Mouse (Mus musculus): Measurements from ENCODE around the gene Gm20388.

Gene Gm20388

GRCm38 (mm10) chr8:120408241-120409215, 497.9 kb downstream of the Gm20388 start:
- peak; percentile 61 for DNase-seq

DNA sequence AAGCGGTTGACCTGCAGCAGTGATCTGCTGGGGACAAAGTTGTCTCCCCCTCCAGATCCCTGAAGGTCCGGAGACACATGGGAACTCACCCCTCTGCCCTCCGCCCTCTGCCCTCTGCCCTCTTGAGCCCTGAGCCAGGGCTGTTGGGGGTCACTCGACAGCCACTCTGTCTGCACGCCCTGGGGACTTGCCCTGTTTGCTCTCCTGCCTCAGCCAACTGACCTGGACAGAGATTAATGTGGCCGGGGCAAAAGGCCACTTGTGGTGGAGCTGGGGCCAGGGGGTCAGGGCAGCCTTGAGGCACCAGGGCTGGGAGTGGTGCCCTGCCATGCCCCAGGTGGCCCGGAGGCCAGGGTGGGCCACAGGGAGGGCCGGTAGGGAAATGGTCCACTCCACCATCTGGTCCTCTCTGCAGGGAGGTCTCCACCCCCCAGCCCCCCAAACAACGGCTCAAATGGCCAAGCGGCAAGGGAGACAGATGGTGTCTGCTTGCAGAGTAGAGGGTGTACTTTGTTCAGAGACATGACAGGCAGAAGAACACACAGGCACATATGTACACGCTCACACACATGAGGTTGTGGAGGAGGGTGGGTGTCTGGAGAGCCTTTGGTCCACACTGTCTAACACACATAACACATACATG, 498.9 kb downstream of the Gm20388 start:
- no peak for DNase-seq

DNA sequence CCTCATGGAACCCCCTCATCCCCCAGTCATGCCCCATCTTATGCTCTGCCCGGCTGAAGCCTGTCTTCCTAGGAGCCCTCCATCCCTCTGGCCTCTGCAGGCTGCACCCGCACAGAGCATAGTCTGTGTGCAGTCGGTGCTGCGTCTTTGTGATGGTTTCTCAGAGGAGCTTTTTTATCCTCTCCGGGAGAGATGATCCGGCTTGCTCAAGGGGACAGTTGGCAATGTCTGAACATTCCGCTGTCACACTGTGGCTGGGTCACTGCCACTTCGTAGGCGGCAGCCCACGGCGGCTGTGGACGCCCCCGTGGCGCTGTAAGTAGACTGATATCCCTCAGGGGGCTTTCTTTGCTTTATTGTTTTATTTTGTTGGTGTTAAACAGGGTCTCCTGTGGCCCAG, 500.4 kb downstream of the Gm20388 start:
- DNase-seq = no peak

GRCm38 (mm10) chr8:120411862-120412261, 501.2 kb downstream of the Gm20388 start:
- no peak for DNase-seq

DNA sequence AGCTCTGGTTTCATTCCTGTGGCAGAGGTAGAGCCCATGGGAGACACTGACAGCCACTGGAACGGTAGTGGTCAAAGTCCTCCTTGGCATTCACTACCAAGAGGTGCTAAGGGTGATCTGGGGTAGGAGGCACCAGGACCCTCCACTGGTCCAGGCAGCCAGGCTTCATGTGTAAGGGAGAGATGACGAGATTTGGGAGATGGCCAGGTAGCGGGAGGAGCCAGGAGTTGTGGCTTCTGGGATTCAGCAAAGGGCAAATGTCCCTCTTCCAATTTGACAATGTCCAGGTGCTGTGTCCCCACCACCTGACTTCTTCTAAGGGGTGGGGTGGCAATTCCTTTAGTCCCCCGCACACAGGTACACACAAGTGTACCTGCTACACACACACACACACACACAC, 501.7 kb downstream of the Gm20388 start:
- no peak for DNase-seq

GRCm38 (mm10) chr8:120412911-120413625, 502.4 kb downstream of the Gm20388 start:
- DNase-seq = no peak

GRCm38 (mm10) chr8:120413626-120413988, 503.0 kb downstream of the Gm20388 start:
- no peak for DNase-seq

GRCm38 (mm10) chr8:120414216-120414615, 503.6 kb downstream of the Gm20388 start:
- DNase-seq = no peak

DNA sequence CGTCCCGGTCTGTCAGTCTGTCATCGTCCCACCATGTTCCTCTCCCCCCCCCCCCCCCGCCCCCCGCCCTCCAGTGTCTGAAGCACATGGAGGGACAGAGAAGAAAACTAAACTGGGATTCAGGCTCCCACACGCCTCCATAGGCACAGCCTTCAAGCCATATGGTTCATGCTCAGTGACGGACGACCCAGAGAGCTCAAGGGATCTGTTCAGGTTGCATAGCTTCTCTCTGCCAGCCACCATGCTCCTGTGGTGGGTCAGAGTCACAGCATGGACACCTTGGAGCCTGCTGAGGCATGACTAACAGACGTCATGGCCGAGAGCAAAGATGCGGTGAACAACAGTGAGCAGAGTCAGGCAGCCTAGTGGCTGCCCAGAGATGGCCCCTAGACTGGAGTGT, 504.8 kb downstream of the Gm20388 start:
- no peak for DNase-seq

GRCm38 (mm10) chr8:120416173-120416521, 505.5 kb downstream of the Gm20388 start:
- no peak for DNase-seq

- DNase-seq = peak; percentile 53
Observed at GRCm38 (mm10) chr8:120416522-120417394, 506.1 kb downstream of the Gm20388 start.

DNA sequence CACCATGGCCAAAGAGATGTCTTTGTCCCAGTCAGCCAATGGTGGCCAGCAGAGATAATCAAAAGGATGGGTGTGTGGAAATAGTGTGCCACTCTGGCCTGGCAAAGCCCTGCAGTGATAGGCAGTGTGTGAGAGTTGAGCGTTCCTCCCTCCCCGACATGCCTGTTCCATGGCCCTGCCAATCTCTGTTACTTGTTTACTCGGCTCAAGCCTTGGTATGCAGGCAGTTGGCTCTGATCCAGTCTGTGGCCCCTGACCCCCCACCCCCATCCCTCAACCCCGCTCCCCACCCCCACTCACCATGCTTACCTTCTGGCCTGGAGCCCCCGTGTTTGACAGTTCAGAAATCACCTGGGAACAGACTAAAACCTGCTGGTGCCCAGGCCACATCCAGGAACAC, 507.5 kb downstream of the Gm20388 start:
- DNase-seq = no peak

GRCm38 (mm10) chr8:120419675-120420074, 509.0 kb downstream of the Gm20388 start:
- DNase-seq = no peak

GRCm38 (mm10) chr8:120420226-120420625, 509.6 kb downstream of the Gm20388 start:
- no peak for DNase-seq

DNA sequence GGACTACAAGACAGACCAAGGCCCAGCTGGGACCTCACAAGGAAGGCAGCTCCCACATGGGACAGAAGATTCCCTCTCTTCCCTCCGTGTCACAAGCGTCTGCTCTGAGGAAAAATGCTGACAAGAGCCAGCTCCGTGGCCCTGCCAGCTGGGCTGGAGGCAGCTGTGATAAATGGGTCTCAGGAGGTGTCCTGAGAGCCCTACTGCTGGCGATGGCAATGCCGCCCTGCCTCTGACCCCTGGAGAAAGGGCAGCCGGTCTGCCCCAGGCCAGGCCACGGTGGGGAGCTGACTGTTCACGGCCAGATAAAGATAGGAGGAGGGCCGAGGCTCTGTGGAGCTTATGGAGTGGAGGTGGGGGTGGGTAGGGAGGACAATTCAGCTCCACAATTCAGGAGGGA, 511.0 kb downstream of the Gm20388 start:
- no peak for DNase-seq

DNA sequence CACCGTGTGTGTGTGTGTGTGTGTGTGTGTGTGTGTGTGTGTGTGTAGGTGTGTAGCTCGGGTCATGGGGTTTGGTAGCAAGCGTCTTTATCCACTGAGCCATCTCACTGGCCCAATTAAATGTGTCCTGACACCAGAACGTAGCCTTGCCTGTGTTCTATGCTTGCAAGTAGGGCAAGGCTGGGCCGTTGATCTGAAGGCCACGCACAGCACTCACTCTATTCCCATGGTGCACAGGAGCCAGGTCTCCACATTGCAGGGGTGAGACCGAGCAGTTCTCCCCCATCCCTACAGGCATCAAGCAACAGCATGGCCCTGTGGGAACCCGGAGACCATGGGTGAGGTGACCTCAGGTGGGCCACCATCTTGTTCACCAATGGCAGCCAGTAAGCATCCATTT, 511.6 kb downstream of the Gm20388 start:
- DNase-seq = no peak

DNA sequence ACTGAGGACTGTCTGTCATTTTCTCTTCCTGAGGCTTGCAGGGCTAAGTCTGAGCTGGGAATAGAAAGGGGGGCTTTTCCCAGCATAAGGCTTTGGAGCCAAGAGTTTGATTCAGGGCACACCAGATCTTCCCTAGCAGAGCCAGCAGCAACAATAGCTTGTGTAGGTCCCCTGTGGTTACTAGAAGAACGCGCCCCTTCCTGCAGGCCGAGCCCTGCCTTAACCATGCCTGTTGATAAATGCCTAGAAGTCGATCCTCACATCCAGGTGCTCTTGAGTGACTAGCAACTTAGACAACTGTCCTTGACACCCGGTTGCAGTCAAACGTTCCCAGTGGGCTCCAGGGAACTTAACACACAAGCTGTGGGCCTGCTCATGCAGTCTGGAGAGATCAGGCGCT, 512.9 kb downstream of the Gm20388 start:
- no peak for DNase-seq

- DNase-seq = no peak
Observed at GRCm38 (mm10) chr8:120424829-120425198, 514.2 kb downstream of the Gm20388 start.

- DNase-seq = no peak
Observed at GRCm38 (mm10) chr8:120425199-120425941, 514.7 kb downstream of the Gm20388 start.

GRCm38 (mm10) chr8:120426105-120426504, 515.5 kb downstream of the Gm20388 start:
- DNase-seq = no peak

DNA sequence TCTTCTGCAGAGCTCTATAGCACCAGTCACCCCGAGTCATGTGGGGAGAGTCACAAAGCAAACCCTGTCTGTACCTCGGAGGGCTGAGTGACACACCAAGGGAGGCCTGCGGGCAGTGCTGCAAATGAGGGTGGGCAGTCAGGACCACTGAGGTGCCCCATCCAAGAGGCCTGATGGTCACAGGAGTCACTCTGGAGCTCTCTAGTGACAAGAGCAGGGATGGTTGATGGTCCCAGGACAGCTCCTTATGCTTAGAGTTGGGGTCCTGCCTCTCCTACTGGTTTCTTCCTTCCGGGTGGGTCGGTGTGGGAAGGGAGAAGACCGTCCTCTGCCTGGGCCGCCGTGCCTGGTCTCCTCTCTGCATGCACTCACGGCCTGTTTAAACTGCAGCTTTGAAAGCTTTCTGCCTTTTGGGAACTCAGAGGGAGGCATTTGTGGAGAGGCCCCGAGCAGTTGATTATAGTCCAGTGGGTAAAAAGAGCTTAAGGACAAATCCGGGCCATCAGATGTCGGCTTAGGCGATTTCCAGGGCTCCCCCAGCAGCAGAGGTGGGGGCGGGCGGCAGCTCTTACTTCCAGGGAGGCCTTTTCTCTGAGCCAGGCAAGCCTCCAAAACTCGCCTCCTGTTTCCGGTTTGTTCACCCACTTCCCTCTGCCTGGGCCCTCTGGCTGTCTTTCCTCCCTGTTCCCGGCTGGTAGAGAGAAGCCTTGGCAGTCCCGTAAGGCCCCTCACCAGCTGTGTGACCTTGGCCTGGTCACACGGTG, 516.2 kb downstream of the Gm20388 start:
- DNase-seq = no peak
